Mouse (Mus musculus) ES-E14 (cell line): ENCODE measurements around the gene Nfkb1.

ENCODE experiments used
- CHD2 ChIP-seq: IDR thresholded peaks from 2 replicates; pipeline ENCODE4 v1.6.1; 2014; ENCODE audit warnings: mild to moderate bottlenecking, low read depth, low read length, inconsistent platforms
- HCFC1 ChIP-seq: IDR thresholded peaks from 2 replicates; pipeline ENCODE4 v1.6.1; 2012; ENCODE audit warnings: low read length, inconsistent platforms, borderline replicate concordance; ENCODE audit not compliant: insufficient read depth
- MAFK ChIP-seq: IDR thresholded peaks from 2 replicates; pipeline ENCODE4 v1.6.1; 2014; ENCODE audit warnings: mild to moderate bottlenecking, low read depth, low read length, inconsistent platforms; ENCODE audit not compliant: insufficient read depth
- ZC3H11A ChIP-seq: IDR thresholded peaks from 2 replicates; pipeline ENCODE4 v1.6.1; 2012; ENCODE audit warnings: low read depth, mild to moderate bottlenecking, inconsistent platforms, low read length, borderline replicate concordance
- ZNF384 ChIP-seq: IDR thresholded peaks from 2 replicates; pipeline ENCODE4 v1.6.1; 2012; ENCODE audit warnings: low read depth, low read length, inconsistent platforms

DNA sequence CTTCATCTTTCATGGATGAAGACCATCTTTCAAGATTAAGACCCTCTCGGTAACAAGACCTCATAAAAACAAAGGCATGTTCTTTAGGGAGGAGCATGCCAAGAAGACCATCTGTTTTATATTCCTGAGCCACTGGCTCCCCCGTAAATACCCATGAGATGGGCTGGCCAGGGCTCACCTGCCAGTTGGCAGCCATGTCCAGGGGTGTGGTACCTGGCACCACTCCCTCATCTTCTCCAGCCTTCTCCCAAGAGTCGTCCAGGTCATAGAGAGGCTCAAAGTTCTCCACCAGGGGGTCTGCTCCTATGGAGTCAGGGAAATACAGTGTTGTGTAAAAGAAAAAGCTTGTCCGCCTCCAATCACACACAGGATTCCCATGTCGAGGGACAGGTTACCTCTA, 100.0 kb downstream of the Nfkb1 start:
- TF ChIP-seq ZC3H11A (no peak), MAFK (no peak), ZNF384 (no peak), CHD2 (no peak), HCFC1 (no peak)
